Mouse (Mus musculus) kidney, adult 2 months (tissue): ENCODE data around the gene Ccdc134. TPM values are rescaled to one million over a fixed set of nuclear protein-coding genes. Genes with fewer than 3 reads are reported as not detected.
A peak's percentile ranks its signal among the peaks of the same experiment; 100 is the strongest.

ENCODE experiments used
- DNase-seq: peaks from one replicate; pipeline ENCODE4 v3.0.0; 2021
- H3K27ac ChIP-seq: fragments of 200-500 bp; 2 replicates; pipeline ENCODE4 v1.5.1; 2012; ENCODE audit warnings: low read depth, low read length, control low read depth, inconsistent platforms; ENCODE audit not compliant: insufficient read depth
- H3K27me3 ChIP-seq: fragments of 200-500 bp; replicated peaks from 2 replicates; pipeline ENCODE4 v1.6.1; 2012; ENCODE audit warnings: mild to moderate bottlenecking, moderate library complexity, low read length, inconsistent platforms; ENCODE audit not compliant: control insufficient read depth, insufficient read depth
- H3K36me3 ChIP-seq: fragments of 200-500 bp; 2 replicates; pipeline ENCODE4 v1.6.1; 2012; ENCODE audit warnings: mild to moderate bottlenecking, moderate library complexity, low read length, inconsistent platforms; ENCODE audit not compliant: control insufficient read depth, insufficient read depth
- H3K4me1 ChIP-seq: fragments of 200-500 bp; 2 replicates; pipeline ENCODE4 v1.6.1; 2011; ENCODE audit warnings: low read length; ENCODE audit not compliant: control insufficient read depth, insufficient read depth
- H3K4me3 ChIP-seq: fragments of 200-500 bp; 2 replicates; pipeline ENCODE4 v1.5.1; 2011; ENCODE audit warnings: mild to moderate bottlenecking, low read depth, low read length, control low read depth; ENCODE audit not compliant: insufficient read depth
- CTCF ChIP-seq: fragments of 200-500 bp; conservative IDR thresholded peaks from 2 replicates; pipeline ENCODE4 v1.5.1; 2011; ENCODE audit warnings: low read depth, mild to moderate bottlenecking, control low read depth, low read length, moderate library complexity, mixed read lengths; ENCODE audit not compliant: insufficient read depth, insufficient read length
- POLR2A ChIP-seq: fragments of 200-500 bp; IDR thresholded peaks from one replicate; pipeline ENCODE4 v1.6.1; 2011; ENCODE audit warnings: low read depth, low read length, control low read depth
- WGBS: fragments of 180-500 bp; shearing (Covaris S2); methylation state at CpG from one replicate; pipeline ENCODE4 v1.1.7; 2018; 5-methylcytosine and 5-hydroxymethylcytosine counted together
- polyA plus RNA-seq: library from polyadenylated mRNA; depleted of rRNA; stranded (reverse); fragments of >200 nt; gene quantifications from 2 replicates; pipeline ENCODE4 v1.2.3, GENCODE M21; 2012

Gene Ccdc134
- polyA plus RNA-seq, 1 experiment, result 6.9 TPM

GRCm38 (mm10) chr15:82166240-82167100 is 38.7 kb downstream of the Ccdc134 start:
- peak overlapping the region; percentile 1; the same call in 1 of the 2 replicates for H3K4me3 ChIP-seq

GRCm38 (mm10) chr15:82167201-82168168 is 39.8 kb downstream of the Ccdc134 start:
- peak; percentile 82 for DNase-seq
- 35% methylated on average over 23 of the region's 23 CpGs for WGBS
- Histone ChIP-seq H3K4me1 (peaks cover 40% of the 10 kb centered on the region), H3K27me3 (no peaks in the 10 kb centered on the region), H3K36me3 (no peaks in the 10 kb centered on the region), H3K4me3 (no peak overlapping the region), H3K27ac (peak overlapping the region; percentile 96)
- TF ChIP-seq CTCF (no peak), POLR2A (no peak)

More at GRCm38 (mm10) chr15:82166240-82167100, 38.7 kb downstream of the Ccdc134 start:
- H3K27me3 ChIP-seq, result no peaks in the 10 kb centered on the region
- TF ChIP-seq CTCF (no peak), POLR2A (no peak)
- H3K36me3 ChIP-seq, result no peaks in the 10 kb centered on the region
- peak overlapping the region; percentile 96 for H3K27ac ChIP-seq
- WGBS, result 27% methylated on average over 22 of the region's 22 CpGs
- DNase-seq, result peak; percentile 63
- peaks cover 40% of the 10 kb centered on the region for H3K4me1 ChIP-seq

- 76% methylated on average over 5 of the region's 5 CpGs for WGBS
- Histone ChIP-seq H3K4me1 (peaks cover 33% of the 10 kb centered on the region; the same call in 1 of the 2 replicates), H3K27ac (no peak overlapping the region), H3K36me3 (no peaks in the 10 kb centered on the region), H3K27me3 (no peaks in the 10 kb centered on the region), H3K4me3 (no peak overlapping the region)
- TF ChIP-seq POLR2A, result no peak
- no peak for TF ChIP-seq CTCF
- no peak for DNase-seq
Measured at GRCm38 (mm10) chr15:82169671-82170070, 41.9 kb downstream of the Ccdc134 start.

GRCm38 (mm10) chr15:82170437-82171377 is 43.0 kb downstream of the Ccdc134 start:
- no peak for DNase-seq

GRCm38 (mm10) chr15:82172648-82173047 is 44.9 kb downstream of the Ccdc134 start:
- Histone ChIP-seq H3K27ac (no peak overlapping the region), H3K27me3 (no peaks in the 10 kb centered on the region), H3K4me1 (peaks cover 11% of the 10 kb centered on the region; the same call in 1 of the 2 replicates), H3K36me3 (peaks cover 1% of the 10 kb centered on the region), H3K4me3 (no peak overlapping the region)
- WGBS, result 71% methylated on average over 8 of the region's 8 CpGs
- DNase-seq, result no peak
- TF ChIP-seq POLR2A, result no peak

More at GRCm38 (mm10) chr15:82170437-82171377, 43.0 kb downstream of the Ccdc134 start:
- peaks cover 1% of the 10 kb centered on the region for H3K36me3 ChIP-seq
- WGBS, result 81% methylated on average over 36 of the region's 36 CpGs
- H3K27me3 ChIP-seq, result no peaks in the 10 kb centered on the region
- no peak overlapping the region for H3K27ac ChIP-seq
- peaks cover 29% of the 10 kb centered on the region; the same call in 1 of the 2 replicates for H3K4me1 ChIP-seq
- no peak overlapping the region for H3K4me3 ChIP-seq
- TF ChIP-seq POLR2A (no peak), CTCF (no peak)

- no peaks in the 10 kb centered on the region for H3K27me3 ChIP-seq
- H3K27ac ChIP-seq, result no peak overlapping the region
- WGBS, result 96% methylated on average over 9 of the region's 9 CpGs
- TF ChIP-seq CTCF, result no peak
- TF ChIP-seq POLR2A, result no peak
- no peak for DNase-seq
- no peaks in the 10 kb centered on the region for H3K4me1 ChIP-seq
- no peak overlapping the region for H3K4me3 ChIP-seq
- H3K36me3 ChIP-seq, result peaks cover 3% of the 10 kb centered on the region
Measured at GRCm38 (mm10) chr15:82175091-82175490, 47.4 kb downstream of the Ccdc134 start.
